Mouse (Mus musculus) megakaryocyte, embryonic 14.5 days (primary cell): ENCODE measurements around the gene Cdc42bpg.

ENCODE experiments used
- FLI1 ChIP-seq: IDR thresholded peaks from 2 replicates; pipeline ENCODE4 v1.6.1; 2012; ENCODE audit warnings: low read length, inconsistent platforms, mixed read lengths
- GATA1 ChIP-seq: IDR thresholded peaks from 3 replicates; pipeline ENCODE4 v1.6.1; 2012; ENCODE audit warnings: mixed read lengths, low read length, inconsistent platforms, borderline replicate concordance

DNA sequence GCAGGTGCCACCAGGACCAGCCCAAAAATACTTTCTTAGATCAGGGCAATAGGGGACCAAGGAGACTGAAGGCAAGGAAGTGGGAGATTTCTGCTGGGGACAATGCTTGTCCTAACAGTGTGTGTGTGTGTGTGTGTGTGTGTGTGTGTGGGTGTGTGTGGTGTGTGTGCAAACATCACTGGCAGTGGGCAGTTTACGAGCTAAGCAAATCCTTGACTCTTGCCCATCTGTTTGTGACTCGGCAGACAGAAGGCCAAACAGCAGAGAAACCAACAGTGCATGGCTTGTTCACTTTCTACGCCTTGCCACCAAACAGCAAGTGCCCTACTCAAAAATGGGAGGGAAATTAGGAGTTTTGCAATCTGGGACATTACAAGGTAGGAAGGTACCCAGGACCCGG lies 32.7 kb upstream of the Cdc42bpg start:
- TF ChIP-seq GATA1 (no peak), FLI1 (no peak)
